Mouse (Mus musculus): ENCODE results near the gene Rubcn.
A peak's percentile ranks its signal among the peaks of the same experiment; 100 is the strongest.

Rubcn gene

GRCm38 (mm10) chr16:32815160-32815605, 62.4 kb downstream of the Rubcn start:
- peak; percentile 51 for DNase-seq

GRCm38 (mm10) chr16:32814539-32814938, 63.0 kb downstream of the Rubcn start:
- DNase-seq = peak; percentile 51

DNA sequence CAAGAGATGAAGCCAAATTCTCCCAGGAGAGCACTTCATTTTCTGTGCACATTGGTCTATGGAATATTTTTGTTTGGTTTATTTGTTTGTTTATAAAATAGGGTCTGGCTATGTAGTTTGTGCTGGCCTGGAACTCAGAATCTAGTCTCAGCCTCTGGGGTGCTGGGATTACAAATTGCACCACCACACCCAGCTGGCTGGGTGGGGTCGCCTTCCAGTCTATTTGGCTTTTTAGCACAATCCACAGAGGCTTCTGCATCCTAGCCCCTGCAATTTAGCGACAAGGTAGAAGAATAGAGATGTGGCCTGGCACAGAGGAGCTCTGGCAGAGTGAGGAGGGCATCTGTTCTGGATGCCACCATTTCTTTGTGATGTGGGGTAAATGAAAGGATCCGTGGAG, 63.8 kb downstream of the Rubcn start:
- DNase-seq = no peak

GRCm38 (mm10) chr16:32813362-32813761, 64.2 kb downstream of the Rubcn start:
- DNase-seq = no peak

DNA sequence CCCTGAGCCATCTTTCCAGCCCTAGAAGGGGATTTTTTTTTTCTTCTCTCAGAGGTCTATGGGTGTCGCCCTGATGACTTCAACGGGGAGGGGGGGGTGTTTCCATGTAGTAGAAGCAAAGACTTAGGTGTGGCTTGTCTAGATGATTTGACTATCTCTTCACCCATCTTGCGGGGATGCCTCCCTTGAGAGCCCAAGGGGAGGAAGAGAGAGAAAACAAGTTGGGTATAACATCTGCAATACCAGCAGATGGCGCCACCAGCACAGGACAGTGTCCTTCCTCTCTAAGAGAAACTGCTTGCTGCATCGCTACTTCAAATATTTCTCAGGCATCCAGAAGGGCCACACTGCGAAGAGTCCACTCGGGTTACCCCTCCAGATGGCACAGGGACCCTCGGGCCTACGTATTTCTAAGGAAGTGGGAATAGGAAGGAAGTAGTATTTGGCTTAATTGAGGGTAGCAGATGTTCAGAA, 64.6 kb downstream of the Rubcn start:
- peak; percentile 93 for DNase-seq

DNA sequence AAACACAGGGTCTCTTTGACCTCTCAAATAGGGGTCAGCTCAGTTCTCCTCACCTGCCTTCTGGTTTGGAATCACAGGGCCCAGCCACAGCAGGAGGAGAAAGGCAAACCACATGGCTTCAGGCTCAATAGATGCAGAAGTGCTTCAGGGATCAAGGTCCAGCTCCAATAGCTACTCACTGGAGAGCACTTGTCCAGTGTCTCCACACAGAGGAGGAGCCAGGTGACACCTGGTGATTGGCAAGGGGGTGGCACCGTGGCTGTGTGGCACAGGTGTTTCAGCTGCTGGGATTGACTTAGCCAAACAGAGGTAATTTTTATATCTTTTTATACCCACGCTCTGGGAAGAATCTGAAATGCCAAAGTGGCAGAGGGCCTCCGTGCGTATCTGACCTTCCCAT, 67.2 kb downstream of the Rubcn start, which contains the start of gene Smbd1:
TSS of gene Smbd1 (minus strand) at position 157 of the 400 bp plus-strand sequence.
- DNase-seq = no peak

- peak; percentile 73 for DNase-seq
Observed at GRCm38 (mm10) chr16:32807408-32808185, 70.0 kb downstream of the Rubcn start.

- DNase-seq = peak; percentile 31
Observed at GRCm38 (mm10) chr16:32805151-32805550, 72.4 kb downstream of the Rubcn start.

GRCm38 (mm10) chr16:32803901-32804300, 73.7 kb downstream of the Rubcn start:
- DNase-seq = no peak

GRCm38 (mm10) chr16:32803252-32803853, 74.2 kb downstream of the Rubcn start:
- peak; percentile 88 for DNase-seq

- DNase-seq = no peak
Observed at GRCm38 (mm10) chr16:32797426-32797689, 80.2 kb downstream of the Rubcn start, which contains the start of gene Muc20. Gene Muc20, minus strand, starts transcription at chr16:32797435.

DNA sequence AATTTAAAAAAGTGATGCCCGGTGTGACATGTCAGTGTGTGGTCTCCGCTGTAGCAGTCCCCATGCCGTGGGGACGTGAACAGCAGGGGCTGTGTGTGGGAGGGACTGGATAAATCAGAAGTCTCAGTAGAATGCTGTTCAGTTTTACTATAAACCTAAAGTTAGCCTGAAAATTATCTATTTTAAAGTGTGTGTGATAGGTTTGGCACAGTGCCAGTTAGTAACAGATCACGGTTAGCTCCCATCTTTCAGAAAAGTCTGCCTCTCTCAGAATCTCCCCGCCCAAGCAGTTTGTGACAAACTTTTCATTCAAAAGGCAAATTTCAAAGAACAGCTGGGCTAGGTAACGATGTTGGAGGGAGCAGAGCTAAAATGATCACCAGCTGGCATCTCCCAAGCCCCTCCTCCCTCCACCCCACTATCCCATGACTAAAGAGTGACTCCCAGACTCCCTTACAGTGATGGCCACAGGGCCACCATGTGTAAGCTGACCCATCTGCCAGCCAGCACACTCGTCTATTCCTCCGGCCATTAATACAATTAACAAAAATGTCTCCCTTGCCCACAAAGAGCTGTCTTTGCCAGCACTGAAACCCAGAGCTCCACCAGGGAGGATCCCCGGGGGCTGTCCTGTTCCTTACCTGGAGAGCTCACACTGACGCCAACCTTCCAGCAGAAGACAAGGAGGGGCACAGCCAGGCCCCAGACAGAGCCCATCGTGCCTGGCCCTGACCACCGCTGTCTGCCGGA, 80.7 kb downstream of the Rubcn start:
- DNase-seq = no peak

DNA sequence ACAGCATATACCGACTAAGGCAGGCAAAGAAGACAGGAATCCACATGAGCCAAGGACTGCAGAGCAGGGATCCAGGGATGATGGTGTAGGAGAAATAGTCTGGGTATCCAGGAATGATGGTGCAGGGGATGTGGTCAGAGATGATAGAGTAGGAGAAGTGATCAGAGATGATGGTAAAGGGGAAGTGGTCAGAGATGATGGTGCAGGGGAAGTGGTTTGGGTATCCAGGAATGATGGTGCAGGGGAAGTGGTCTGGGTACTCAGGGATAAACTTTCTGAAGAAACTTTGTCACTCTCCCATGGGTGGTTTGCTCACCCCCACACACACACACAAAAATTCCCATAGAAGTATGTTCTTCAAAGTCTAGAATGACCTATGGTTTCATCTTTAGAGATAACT, 82.4 kb downstream of the Rubcn start:
- no peak for DNase-seq

GRCm38 (mm10) chr16:32790056-32790455, 87.5 kb downstream of the Rubcn start:
- no peak for DNase-seq

GRCm38 (mm10) chr16:32784840-32785239, 92.7 kb downstream of the Rubcn start:
- DNase-seq = no peak

DNA sequence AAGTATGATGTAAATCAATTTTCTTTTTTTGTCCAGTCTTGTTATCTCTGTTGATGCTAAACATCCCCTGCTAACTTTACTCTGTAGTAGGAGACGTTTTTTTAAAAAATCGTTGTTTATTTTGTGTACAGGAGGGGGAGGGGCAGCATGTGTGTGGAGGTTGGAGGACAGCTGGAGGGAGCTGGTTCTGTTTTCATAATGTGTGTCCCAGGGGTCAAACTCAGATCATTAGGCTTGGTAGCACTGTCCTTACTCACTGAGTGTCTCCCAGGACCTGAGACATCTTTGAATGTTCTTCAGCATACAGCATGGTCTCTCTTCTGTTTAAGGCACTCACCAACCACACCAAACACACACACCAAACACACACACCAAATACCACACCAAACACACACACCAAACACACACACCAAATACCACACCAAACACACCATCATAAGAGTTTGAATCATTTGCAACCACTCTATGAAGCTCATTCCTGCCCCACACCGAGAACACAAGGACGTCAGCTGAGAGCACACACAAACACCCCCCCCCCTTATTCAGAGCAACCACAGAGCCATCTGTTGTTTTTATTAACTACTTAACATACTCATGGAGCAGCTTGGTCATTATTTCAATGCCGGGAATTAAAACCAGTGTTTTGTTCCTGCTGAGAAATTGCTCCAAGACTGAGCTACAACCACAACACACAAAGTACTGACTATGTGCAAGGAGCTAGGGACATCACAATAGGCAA, 94.1 kb downstream of the Rubcn start:
- DNase-seq = peak; percentile 63

GRCm38 (mm10) chr16:32778956-32779355, 98.6 kb downstream of the Rubcn start:
- DNase-seq = no peak

- DNase-seq = no peak
Observed at GRCm38 (mm10) chr16:32776676-32777075, 100.9 kb downstream of the Rubcn start.

All from lung, postnatal 10 days (tissue).